Comparison of ENCODE assay signal across 8 mouse cellular contexts in genomic region chr11:98795714-98796514, GRCm38 (mm10). TPM values are rescaled to one million over a fixed set of nuclear protein-coding genes. Genes with fewer than 3 reads are reported as not detected.
A peak's percentile ranks its signal among the peaks of the same experiment; 100 is the strongest.
DNase-seq lines count a peak whose midpoint lies in the region; ATAC-seq and TF ChIP-seq lines count a peak whose summit lies in the region.

No protein-coding gene starts in this region.

- H3K9me3 ChIP-seq in heart, postnatal 0 days (replicated peaks; ENCODE audit: control insufficient read depth, low read length) = no peaks in the 10 kb centered on the region
- H3K9me3 ChIP-seq in midbrain, embryonic 10.5 days (replicated peaks) = no peaks in the 10 kb centered on the region
- no peaks in the 10 kb centered on the region for H3K9me3 ChIP-seq in stomach, embryonic 16.5 days (replicated peaks; ENCODE audit: control insufficient read depth, low read length)

- no peak for TF ChIP-seq CTCF in embryonic fibroblast, embryonic 13.5 days (IDR thresholded peaks at IDR 0.05; ENCODE audit: borderline replicate concordance, insufficient read depth, low read length)
- no peak for TF ChIP-seq CTCF in heart, postnatal 0 days (IDR thresholded peaks at IDR 0.05; ENCODE audit: low read depth)

- peaks cover 25% of the 10 kb centered on the region for H3K36me3 ChIP-seq in heart, postnatal 0 days (replicated peaks; ENCODE audit: control insufficient read depth, insufficient read depth, low read length)
- H3K36me3 ChIP-seq in midbrain, embryonic 10.5 days = peaks cover 36% of the 10 kb centered on the region
- no peaks in the 10 kb centered on the region; the same call in 1 of the 2 replicates for H3K36me3 ChIP-seq in stomach, embryonic 16.5 days (ENCODE audit: control insufficient read depth, insufficient read depth, low read length)

- H3K4me2 ChIP-seq in heart, postnatal 0 days (ENCODE audit: low read depth, low read length) = peak overlapping the region; percentile 90
- H3K4me2 ChIP-seq in stomach, embryonic 16.5 days (ENCODE audit: low read depth, low read length) = peak overlapping the region; percentile 97

- H3K9ac ChIP-seq in heart, postnatal 0 days (replicated peaks; ENCODE audit: low read depth, low read length) = peak overlapping the region; percentile 100
- peak overlapping the region; percentile 100 for H3K9ac ChIP-seq in stomach, embryonic 16.5 days (ENCODE audit: low read length)

- no peaks in the 10 kb centered on the region for H3K27me3 ChIP-seq in heart, postnatal 0 days (ENCODE audit: control insufficient read depth, insufficient read depth, low read length)
- H3K27me3 ChIP-seq in midbrain, embryonic 10.5 days (ENCODE audit: low read depth, poor library complexity, severe bottlenecking) = no peaks in the 10 kb centered on the region
- H3K27me3 ChIP-seq in stomach, embryonic 16.5 days (ENCODE audit: control insufficient read depth, insufficient read depth, low read length) = no peaks in the 10 kb centered on the region

- ATAC-seq in heart, postnatal 0 days (ENCODE audit: insufficient read depth, low read depth) = peak; percentile 34
- peak; percentile 41 for ATAC-seq in stomach, embryonic 16.5 days (ENCODE audit: insufficient read depth, low FRiP score)

- 0 out of 2 replicates have a peak, but pooled peaks cover 3% of the 10 kb centered on the region for H3K4me1 ChIP-seq in embryonic fibroblast, embryonic 13.5 days (ENCODE audit: control insufficient read depth, insufficient read depth, low read length)
- H3K4me1 ChIP-seq in heart, postnatal 0 days (ENCODE audit: control insufficient read depth, insufficient read depth) = peaks cover 24% of the 10 kb centered on the region
- peaks cover 62% of the 10 kb centered on the region for H3K4me1 ChIP-seq in midbrain, embryonic 10.5 days
- peaks cover 25% of the 10 kb centered on the region for H3K4me1 ChIP-seq in stomach, embryonic 16.5 days (ENCODE audit: control insufficient read depth, insufficient read depth, low read length)

- peak overlapping the region; percentile 78 for H3K4me3 ChIP-seq in embryonic fibroblast, embryonic 13.5 days (ENCODE audit: insufficient read depth, low read length)
- H3K4me3 ChIP-seq in heart, postnatal 0 days (ENCODE audit: low read depth, low read length) = peak overlapping the region; percentile 99
- peak overlapping the region; percentile 100 for H3K4me3 ChIP-seq in midbrain, embryonic 10.5 days
- peak overlapping the region; percentile 100 for H3K4me3 ChIP-seq in stomach, embryonic 16.5 days (replicated peaks; ENCODE audit: low read length)

- no peak for TF ChIP-seq EP300 in heart, postnatal 0 days (IDR thresholded peaks at IDR 0.05; ENCODE audit: low read depth)

- peak overlapping the region; percentile 98 for H3K27ac ChIP-seq in embryonic fibroblast, embryonic 13.5 days (ENCODE audit: insufficient read depth, low read length)
- peak overlapping the region; percentile 99 for H3K27ac ChIP-seq in heart, postnatal 0 days (ENCODE audit: low read depth)
- H3K27ac ChIP-seq in midbrain, embryonic 10.5 days (replicated peaks) = peak overlapping the region; percentile 100
- peak overlapping the region; percentile 100 for H3K27ac ChIP-seq in stomach, embryonic 16.5 days (ENCODE audit: low read length)

- peak; percentile 67 to 86 for DNase-seq in adrenal gland, adult (ENCODE audit: inconsistent age in 2 of 2, low spot score in 1 of 2)
- no peak for DNase-seq in adrenal gland, adult 2 months
- peak; percentile 72 for DNase-seq in adrenal gland, postnatal 10 days
- DNase-seq in heart, postnatal 0 days (ENCODE audit: low spot score) = no peak
- DNase-seq in kidney, postnatal 4 days = peak; percentile 71 to 81
- peak; percentile 81 for DNase-seq in midbrain, embryonic 10.5 days (ENCODE audit: low spot score)

- WGBS in heart, postnatal 0 days = 0% methylated on average over 58 of the region's 74 CpGs
- WGBS in midbrain, embryonic 10.5 days = under 1% methylated on average over 74 of the region's 74 CpGs
- under 1% methylated on average over 63 of the region's 74 CpGs for WGBS in stomach, embryonic 16.5 days

- no peak for TF ChIP-seq POLR2A in embryonic fibroblast, embryonic 13.5 days (IDR thresholded peaks at IDR 0.05; ENCODE audit: low read depth, low read length)

RNA-seq across cellular contexts. Expression of gene Msl1, which starts 0.6 kb away (rescaled TPM):
- 10 to 100 TPM; 80.9 to 98.0 TPM for total RNA-seq in adrenal gland, adult 2 months (2021)
- 63.2 and 65.0 TPM in 2 replicates for polyA plus RNA-seq in adrenal gland, adult 2 months (2012; rRNA removed)
- total RNA-seq in adrenal gland, postnatal 10 days (2021) = 10 to 100 TPM; 79.4 to 88.6 TPM
- polyA plus RNA-seq in embryonic fibroblast, embryonic 13.5 days (2011; ENCODE audit: insufficient read length, low read depth, missing spikeins) = 77.7 and 83.8 TPM in 2 replicates
- total RNA-seq in heart, postnatal 0 days (2014; rRNA removed; ENCODE audit: low replicate concordance) = 47.4 and 54.6 TPM in 2 replicates
- 11.3 and 12.6 TPM in 2 replicates for polyA plus RNA-seq in heart, postnatal 0 days (2015; fragmentation: Nextera tagmentation; extraction: Ambion mirVana)
- polyA plus RNA-seq in midbrain, embryonic 10.5 days (2016; fragmentation: Nextera tagmentation; extraction: Ambion mirVana) = 22.9 and 24.3 TPM in 2 replicates
- 18.0 and 18.4 TPM in 2 replicates for polyA plus RNA-seq in stomach, embryonic 16.5 days (2015; fragmentation: Nextera tagmentation; extraction: Ambion mirVana)

RNA-seq across cellular contexts. Expression of gene Casc3, which starts 8.8 kb away (rescaled TPM):
- 10 to 100 TPM; 30.0 to 32.3 TPM for total RNA-seq in adrenal gland, adult 2 months (2021)
- 27.9 and 30.2 TPM in 2 replicates for polyA plus RNA-seq in adrenal gland, adult 2 months (2012; rRNA removed)
- 10 to 100 TPM; 31.9 to 35.7 TPM for total RNA-seq in adrenal gland, postnatal 10 days (2021)
- polyA plus RNA-seq in embryonic fibroblast, embryonic 13.5 days (2011; ENCODE audit: insufficient read length, low read depth, missing spikeins) = 29.7 and 36.7 TPM in 2 replicates
- total RNA-seq in heart, postnatal 0 days (2014; rRNA removed; ENCODE audit: low replicate concordance) = 6.8 and 9.7 TPM in 2 replicates
- polyA plus RNA-seq in heart, postnatal 0 days (2015; fragmentation: Nextera tagmentation; extraction: Ambion mirVana) = 11.6 and 11.9 TPM in 2 replicates
- polyA plus RNA-seq in midbrain, embryonic 10.5 days (2016; fragmentation: Nextera tagmentation; extraction: Ambion mirVana) = 49.0 and 55.7 TPM in 2 replicates
- 25.1 and 26.3 TPM in 2 replicates for polyA plus RNA-seq in stomach, embryonic 16.5 days (2015; fragmentation: Nextera tagmentation; extraction: Ambion mirVana)

RNA-seq across cellular contexts. Expression of gene Nr1d1, which starts 20.8 kb away (rescaled TPM):
- total RNA-seq in adrenal gland, adult 2 months (2021) = 100 to 1,000 TPM; 135 to 155 TPM
- 404 and 577 TPM in 2 replicates for polyA plus RNA-seq in adrenal gland, adult 2 months (2012; rRNA removed)
- total RNA-seq in adrenal gland, postnatal 10 days (2021) = 10 to 100 TPM; 15.1 to 59.6 TPM
- polyA plus RNA-seq in embryonic fibroblast, embryonic 13.5 days (2011; ENCODE audit: insufficient read length, low read depth, missing spikeins) = 18.7 and 23.7 TPM in 2 replicates
- 21.0 and 24.3 TPM in 2 replicates for total RNA-seq in heart, postnatal 0 days (2014; rRNA removed; ENCODE audit: low replicate concordance)
- polyA plus RNA-seq in heart, postnatal 0 days (2015; fragmentation: Nextera tagmentation; extraction: Ambion mirVana) = 10.2 and 10.7 TPM in 2 replicates
- 1.4 TPM in 2 replicates for polyA plus RNA-seq in midbrain, embryonic 10.5 days (2016; fragmentation: Nextera tagmentation; extraction: Ambion mirVana)
- 2.6 and 4.1 TPM in 2 replicates for polyA plus RNA-seq in stomach, embryonic 16.5 days (2015; fragmentation: Nextera tagmentation; extraction: Ambion mirVana)

RNA-seq across cellular contexts. Expression of gene Rapgefl1, which starts 40.7 kb away (rescaled TPM):
- total RNA-seq in adrenal gland, adult 2 months (2021) = under 1 TPM; 0.29 to 0.79 TPM
- polyA plus RNA-seq in adrenal gland, adult 2 months (2012; rRNA removed) = 1.5 and 1.9 TPM in 2 replicates
- total RNA-seq in adrenal gland, postnatal 10 days (2021) = 1 to 10 TPM in 1 of 2 experiments, under 1 TPM in 1; 0.93 to 1.6 TPM
- 1.6 and 2.0 TPM in 2 replicates for polyA plus RNA-seq in embryonic fibroblast, embryonic 13.5 days (2011; ENCODE audit: insufficient read length, low read depth, missing spikeins)
- 0.77 and 0.80 TPM in 2 replicates for total RNA-seq in heart, postnatal 0 days (2014; rRNA removed; ENCODE audit: low replicate concordance)
- polyA plus RNA-seq in heart, postnatal 0 days (2015; fragmentation: Nextera tagmentation; extraction: Ambion mirVana) = 0.41 and 0.55 TPM in 2 replicates
- 1.3 TPM in 2 replicates for polyA plus RNA-seq in midbrain, embryonic 10.5 days (2016; fragmentation: Nextera tagmentation; extraction: Ambion mirVana)
- polyA plus RNA-seq in stomach, embryonic 16.5 days (2015; fragmentation: Nextera tagmentation; extraction: Ambion mirVana) = 6.5 and 7.8 TPM in 2 replicates

RNA-seq across cellular contexts. Expression of gene Thra, which starts 55.5 kb away (rescaled TPM):
- 10 to 100 TPM; 84.6 to 86.1 TPM for total RNA-seq in adrenal gland, adult 2 months (2021)
- polyA plus RNA-seq in adrenal gland, adult 2 months (2012; rRNA removed) = 105 and 132 TPM in 2 replicates
- 100 to 1,000 TPM; 135 to 184 TPM for total RNA-seq in adrenal gland, postnatal 10 days (2021)
- 66.0 and 83.9 TPM in 2 replicates for polyA plus RNA-seq in embryonic fibroblast, embryonic 13.5 days (2011; ENCODE audit: insufficient read length, low read depth, missing spikeins)
- 188 and 234 TPM in 2 replicates for total RNA-seq in heart, postnatal 0 days (2014; rRNA removed; ENCODE audit: low replicate concordance)
- polyA plus RNA-seq in heart, postnatal 0 days (2015; fragmentation: Nextera tagmentation; extraction: Ambion mirVana) = 40.8 and 44.0 TPM in 2 replicates
- polyA plus RNA-seq in midbrain, embryonic 10.5 days (2016; fragmentation: Nextera tagmentation; extraction: Ambion mirVana) = 9.5 and 15.6 TPM in 2 replicates
- 32.9 and 37.8 TPM in 2 replicates for polyA plus RNA-seq in stomach, embryonic 16.5 days (2015; fragmentation: Nextera tagmentation; extraction: Ambion mirVana)

Comparison
In these comparisons a context has a peak if more than half of its experiments do, and no peak if none do; other contexts are left out.
1. DNase-seq: peak in adrenal gland, adult (2 of 2), adrenal gland, postnatal 10 days (single experiment), kidney, postnatal 4 days (2 of 2) and midbrain, embryonic 10.5 days (single experiment); none in adrenal gland, adult 2 months (single experiment) and heart, postnatal 0 days (single experiment).
2. RNA of gene Nr1d1, which starts 20.8 kb away (polyA plus RNA-seq): 404 to 577 TPM in adrenal gland, adult 2 months; 18.7 to 23.7 TPM in embryonic fibroblast, embryonic 13.5 days, 10.2 to 10.7 TPM in heart, postnatal 0 days, 2.6 to 4.1 TPM in stomach, embryonic 16.5 days and 1.4 TPM in midbrain, embryonic 10.5 days; every median in the first group is over 10 times any median in the second.
3. Peak in every context shown above with its lines, with median percentiles within 50 percentile points of each other: H3K27ac ChIP-seq and H3K4me3 ChIP-seq.